Mouse (Mus musculus): ENCODE data around the gene Esrra.
A peak's percentile ranks its signal among the peaks of the same experiment; 100 is the strongest.

Esrra gene

GRCm38 (mm10) chr19:6919876-6920740 lies 1.5 kb downstream of the Esrra start:
- DNase-seq (ENCODE audit: low read depth) = no peak

- no peak for DNase-seq (ENCODE audit: low read depth)
These were observed 2.2 kb downstream of the Esrra start for GRCm38 (mm10) chr19:6919431-6919830.

- DNase-seq (ENCODE audit: low read depth) = no peak
These were observed 3.3 kb downstream of the Esrra start for GRCm38 (mm10) chr19:6918321-6918720.

- no peak for DNase-seq (ENCODE audit: low read depth)
These were observed 5.1 kb downstream of the Esrra start for GRCm38 (mm10) chr19:6916496-6916895.

GRCm38 (mm10) chr19:6915276-6915675 lies 6.3 kb downstream of the Esrra start:
- no peak for DNase-seq (ENCODE audit: low read depth)

GRCm38 (mm10) chr19:6914540-6914939 lies 7.1 kb downstream of the Esrra start:
- DNase-seq (ENCODE audit: low read depth) = no peak

- DNase-seq (ENCODE audit: low read depth) = no peak
These were observed 7.6 kb downstream of the Esrra start for GRCm38 (mm10) chr19:6913991-6914390.

- DNase-seq (ENCODE audit: low read depth) = no peak
These were observed 8.6 kb downstream of the Esrra start for GRCm38 (mm10) chr19:6913036-6913435.

GRCm38 (mm10) chr19:6912205-6912970 lies 9.2 kb downstream of the Esrra start:
- DNase-seq (ENCODE audit: low read depth) = no peak

GRCm38 (mm10) chr19:6911101-6912074 lies 10.2 kb downstream of the Esrra start:
- no peak for DNase-seq (ENCODE audit: low read depth)

GRCm38 (mm10) chr19:6910306-6910705 lies 11.3 kb downstream of the Esrra start:
- peak; percentile 77 for DNase-seq (ENCODE audit: low read depth)

- peak; percentile 95 for DNase-seq (ENCODE audit: low read depth)
These were observed 11.9 kb downstream of the Esrra start, which contains the start of the genes Trmt112 and Prdx5 for GRCm38 (mm10) chr19:6909507-6910289. Gene Trmt112 (plus strand): TSS chr19:6909698. Gene Prdx5 (minus strand): TSS chr19:6910106.

GRCm38 (mm10) chr19:6909021-6909420 lies 12.6 kb downstream of the Esrra start:
- peak; percentile 39 for DNase-seq (ENCODE audit: low read depth)

GRCm38 (mm10) chr19:6907811-6908540 lies 13.6 kb downstream of the Esrra start:
- no peak for DNase-seq (ENCODE audit: low read depth)

GRCm38 (mm10) chr19:6907094-6907493 lies 14.5 kb downstream of the Esrra start:
- DNase-seq (ENCODE audit: low read depth) = no peak

- DNase-seq (ENCODE audit: low read depth) = no peak
These were observed 15.4 kb downstream of the Esrra start for GRCm38 (mm10) chr19:6906199-6906598.

- DNase-seq (ENCODE audit: low read depth) = no peak
These were observed 16.0 kb downstream of the Esrra start for GRCm38 (mm10) chr19:6905498-6906159.

GRCm38 (mm10) chr19:6904846-6905245 lies 16.8 kb downstream of the Esrra start:
- DNase-seq (ENCODE audit: low read depth) = no peak

GRCm38 (mm10) chr19:6903031-6903430 lies 18.6 kb downstream of the Esrra start:
- no peak for DNase-seq (ENCODE audit: low read depth)

GRCm38 (mm10) chr19:6899641-6900040 lies 22.0 kb downstream of the Esrra start:
- DNase-seq (ENCODE audit: low read depth) = no peak

Data from induced T-regulatory cell, adult 2 months (primary cell).